Mouse (Mus musculus) hindbrain, embryonic 12.5 days (tissue): Measurements from ENCODE around the gene Copb1. TPM values are rescaled to one million over a fixed set of nuclear protein-coding genes. Genes with fewer than 3 reads are reported as not detected.
A peak's percentile ranks its signal among the peaks of the same experiment; 100 is the strongest.

Experiments used
- ATAC-seq: fragments of 200-750 bp; cut with Nextera tagmentation; 2 replicates; pipeline ENCODE4 v1.8.0; 2017; ENCODE audit warnings: moderate TSS enrichment; ENCODE audit not compliant: low FRiP score
- H3K27ac ChIP-seq: fragments of 300-500 bp; sonication (generic); 2 replicates; pipeline ENCODE4 v1.5.1; 2016; ENCODE audit warnings: mild to moderate bottlenecking
- H3K27me3 ChIP-seq: fragments of 300-500 bp; sonication (generic); 2 replicates; pipeline ENCODE4 v1.6.1; 2016; ENCODE audit warnings: mild to moderate bottlenecking
- H3K36me3 ChIP-seq: fragments of 300-500 bp; sonication (generic); 2 replicates; pipeline ENCODE4 v1.6.1; 2016; ENCODE audit warnings: mild to moderate bottlenecking
- H3K4me1 ChIP-seq: fragments of 300-500 bp; sonication (generic); 2 replicates; pipeline ENCODE4 v1.6.1; 2016
- H3K4me2 ChIP-seq: fragments of 300-500 bp; sonication (generic); replicated peaks from 2 replicates; pipeline ENCODE4 v1.6.1; 2016; ENCODE audit warnings: mild to moderate bottlenecking
- H3K4me3 ChIP-seq: fragments of 300-500 bp; sonication (generic); 2 replicates; pipeline ENCODE4 v1.5.1; 2016; ENCODE audit warnings: mild to moderate bottlenecking
- H3K9ac ChIP-seq: fragments of 300-500 bp; sonication (generic); 2 replicates; pipeline ENCODE4 v1.6.1; 2016; ENCODE audit warnings: mild to moderate bottlenecking, moderate library complexity
- H3K9me3 ChIP-seq: fragments of 300-500 bp; sonication (generic); replicated peaks from 2 replicates; pipeline ENCODE4 v1.6.1; 2016; ENCODE audit warnings: mild to moderate bottlenecking
- WGBS: fragments of 180-500 bp; shearing (Covaris S2); methylation state at CpG from one replicate; pipeline ENCODE4 v1.1.7; 2016; 5-methylcytosine and 5-hydroxymethylcytosine counted together
- polyA plus RNA-seq: library from polyadenylated mRNA; unstranded; fragments of >200 nt; fragmentation: Nextera tagmentation; extraction: Ambion mirVana; gene quantifications from 2 replicates; pipeline ENCODE4 v1.2.1, GENCODE M21; 2016

Gene Copb1
- polyA plus RNA-seq, result 104 and 109 TPM in 2 replicates

DNA sequence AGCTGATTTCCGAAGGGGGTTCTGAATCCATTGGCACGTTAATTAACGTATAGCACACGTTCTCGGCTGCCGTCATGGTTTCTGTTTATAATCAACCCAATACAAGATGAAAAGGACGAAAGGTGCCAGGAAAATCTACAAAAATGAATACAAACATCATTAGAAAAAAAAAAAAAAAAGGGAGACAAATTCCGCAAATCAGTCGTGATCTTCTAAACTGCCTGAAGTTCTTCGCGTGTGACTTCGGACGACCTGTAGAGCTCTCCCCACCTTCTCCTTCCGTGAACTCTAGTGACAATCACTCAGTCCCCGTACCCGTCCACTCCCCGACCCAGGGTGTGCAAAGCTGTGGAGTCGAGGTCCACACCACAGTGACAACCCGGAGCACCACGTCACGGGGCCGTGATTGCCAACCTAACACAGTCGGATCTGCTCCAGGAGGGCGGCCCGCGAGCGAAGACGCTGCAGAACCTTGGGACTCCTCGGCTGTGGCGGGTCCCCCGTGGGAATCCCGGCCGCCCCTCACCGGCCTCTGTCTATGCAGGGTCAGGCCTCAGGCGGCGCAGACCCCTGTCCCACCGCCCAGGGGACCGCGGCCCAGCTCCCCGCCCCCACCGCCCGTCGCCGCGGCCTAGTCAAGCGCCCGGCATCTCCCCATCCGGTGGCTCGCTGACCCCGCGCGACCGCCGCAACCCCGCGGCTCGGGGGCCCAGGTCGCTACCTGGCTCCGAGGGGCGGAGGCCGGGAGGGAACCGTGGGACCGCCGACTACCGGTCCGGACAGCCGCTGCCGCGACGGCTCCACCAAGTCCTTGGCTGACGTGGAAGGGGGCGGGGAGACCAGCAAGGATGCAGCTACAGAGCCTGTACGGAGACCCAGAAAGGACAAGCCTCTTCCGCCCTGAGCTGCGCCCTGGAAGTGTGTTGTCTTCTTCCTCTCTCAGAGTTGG is at the start of gene Copb1:
Copb1 (minus strand) TSS at position 827 of the 949 bp plus-strand sequence.
- peak within 1 kb of the TSS; percentile 98 for H3K9ac ChIP-seq
- ATAC-seq, result peak; percentile 98
- H3K36me3 ChIP-seq, result peaks cover 23% of the 10 kb centered on the region
- peak within 1 kb of the TSS; percentile 98 for H3K4me3 ChIP-seq
- H3K9me3 ChIP-seq, result no peaks in the 10 kb centered on the region
- peak within 1 kb of the TSS; percentile 76 for H3K27ac ChIP-seq
- H3K4me1 ChIP-seq, result no peaks in the 10 kb centered on the region
- H3K27me3 ChIP-seq, result no peaks in the 10 kb centered on the region
- WGBS, result 3% methylated on average over 75 of the region's 75 CpGs
- peak within 1 kb of the TSS; percentile 71 for H3K4me2 ChIP-seq

GRCm38 (mm10) chr7:114301293-114301782 is 46.8 kb upstream of the Copb1 start:
- no peak for ATAC-seq
- Histone ChIP-seq H3K36me3 (no peaks in the 10 kb centered on the region), H3K27me3 (no peaks in the 10 kb centered on the region), H3K9ac (no peak overlapping the region), H3K4me1 (no peaks in the 10 kb centered on the region), H3K27ac (no peak overlapping the region), H3K9me3 (no peaks in the 10 kb centered on the region), H3K4me3 (no peak overlapping the region), H3K4me2 (no peak overlapping the region)
- WGBS, result 80% methylated on average over 4 of the region's 4 CpGs

GRCm38 (mm10) chr7:114300782-114301181 is 46.3 kb upstream of the Copb1 start:
- no peaks in the 10 kb centered on the region for H3K4me1 ChIP-seq
- H3K4me2 ChIP-seq, result no peak overlapping the region
- H3K27ac ChIP-seq, result no peak overlapping the region
- H3K4me3 ChIP-seq, result no peak overlapping the region
- no peaks in the 10 kb centered on the region for H3K27me3 ChIP-seq
- no peaks in the 10 kb centered on the region for H3K9me3 ChIP-seq
- WGBS, result 89% methylated on average over 2 of the region's 2 CpGs
- no peak for ATAC-seq
- H3K36me3 ChIP-seq, result no peaks in the 10 kb centered on the region
- no peak overlapping the region for H3K9ac ChIP-seq

- H3K27me3 ChIP-seq, result no peaks in the 10 kb centered on the region
- no peaks in the 10 kb centered on the region for H3K36me3 ChIP-seq
- H3K4me2 ChIP-seq, result no peak overlapping the region
- no peak overlapping the region for H3K4me3 ChIP-seq
- no peak overlapping the region for H3K27ac ChIP-seq
- H3K4me1 ChIP-seq, result no peaks in the 10 kb centered on the region
- no peak for ATAC-seq
- 61% methylated on average over 4 of the region's 4 CpGs for WGBS
- H3K9ac ChIP-seq, result no peak overlapping the region
- no peaks in the 10 kb centered on the region for H3K9me3 ChIP-seq
Observed at GRCm38 (mm10) chr7:114299247-114299646, 44.7 kb upstream of the Copb1 start.

GRCm38 (mm10) chr7:114294698-114295097 is 40.2 kb upstream of the Copb1 start:
- ATAC-seq, result no peak
- no peak overlapping the region for H3K27ac ChIP-seq
- H3K4me3 ChIP-seq, result no peak overlapping the region
- H3K27me3 ChIP-seq, result no peaks in the 10 kb centered on the region; the same call in 1 of the 2 replicates
- H3K4me2 ChIP-seq, result no peak overlapping the region
- H3K9me3 ChIP-seq, result no peaks in the 10 kb centered on the region
- no peaks in the 10 kb centered on the region for H3K36me3 ChIP-seq
- H3K4me1 ChIP-seq, result peaks cover 10% of the 10 kb centered on the region
- H3K9ac ChIP-seq, result no peak overlapping the region
- 85% methylated on average over 5 of the region's 5 CpGs for WGBS

GRCm38 (mm10) chr7:114293903-114294302 is 39.4 kb upstream of the Copb1 start:
- WGBS, result 80% methylated on average over 5 of the region's 5 CpGs
- Histone ChIP-seq H3K27me3 (no peaks in the 10 kb centered on the region; the same call in 1 of the 2 replicates), H3K36me3 (no peaks in the 10 kb centered on the region), H3K4me3 (no peak overlapping the region), H3K9ac (no peak overlapping the region), H3K9me3 (no peaks in the 10 kb centered on the region), H3K4me1 (peaks cover 10% of the 10 kb centered on the region), H3K4me2 (no peak overlapping the region), H3K27ac (no peak overlapping the region)
- no peak for ATAC-seq

GRCm38 (mm10) chr7:114292501-114292971 is 38.0 kb upstream of the Copb1 start:
- peaks cover 10% of the 10 kb centered on the region for H3K4me1 ChIP-seq
- no peak overlapping the region for H3K4me3 ChIP-seq
- H3K27ac ChIP-seq, result no peak overlapping the region
- ATAC-seq, result no peak
- no peaks in the 10 kb centered on the region for H3K9me3 ChIP-seq
- no peaks in the 10 kb centered on the region for H3K36me3 ChIP-seq
- H3K4me2 ChIP-seq, result peak overlapping the region; percentile 33
- no peaks in the 10 kb centered on the region; the same call in 1 of the 2 replicates for H3K27me3 ChIP-seq
- H3K9ac ChIP-seq, result no peak overlapping the region
- 14% methylated on average over 12 of the region's 12 CpGs for WGBS

GRCm38 (mm10) chr7:114291461-114292335 is 37.2 kb upstream of the Copb1 start:
- 27% methylated on average over 15 of the region's 15 CpGs for WGBS
- Histone ChIP-seq H3K9me3 (no peaks in the 10 kb centered on the region), H3K36me3 (no peaks in the 10 kb centered on the region), H3K4me3 (no peak overlapping the region), H3K9ac (no peak overlapping the region), H3K27me3 (no peaks in the 10 kb centered on the region; the same call in 1 of the 2 replicates), H3K4me2 (no peak overlapping the region), H3K4me1 (peaks cover 10% of the 10 kb centered on the region), H3K27ac (no peak overlapping the region)
- ATAC-seq, result no peak

DNA sequence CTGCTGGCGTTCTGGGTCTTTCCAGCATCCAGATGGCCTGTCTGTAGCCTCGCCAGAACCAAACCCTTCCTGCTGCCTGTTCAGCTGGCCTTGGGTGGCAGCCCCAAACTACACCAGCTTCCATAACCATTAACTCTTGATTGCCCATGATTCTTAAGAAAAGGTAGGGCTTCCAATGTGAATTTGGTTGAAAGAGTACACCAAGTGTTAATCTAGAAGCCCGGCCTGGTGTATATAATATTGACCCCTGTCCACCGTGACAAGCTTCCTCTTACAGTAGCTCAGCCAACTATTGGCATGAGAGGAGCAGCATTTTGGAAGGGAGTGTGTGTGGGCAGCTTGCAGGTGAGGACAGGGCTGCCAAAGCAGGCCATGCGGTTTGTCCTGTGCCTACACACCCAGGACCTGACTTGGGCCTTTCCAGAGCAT is 35.6 kb upstream of the Copb1 start:
- Histone ChIP-seq H3K27ac (no peak overlapping the region), H3K4me1 (peaks cover 10% of the 10 kb centered on the region), H3K9ac (no peak overlapping the region), H3K27me3 (no peaks in the 10 kb centered on the region; the same call in 1 of the 2 replicates), H3K36me3 (no peaks in the 10 kb centered on the region), H3K9me3 (no peaks in the 10 kb centered on the region), H3K4me2 (no peak overlapping the region), H3K4me3 (no peak overlapping the region)
- 59% methylated on average over 5 of the region's 5 CpGs for WGBS
- no peak for ATAC-seq

DNA sequence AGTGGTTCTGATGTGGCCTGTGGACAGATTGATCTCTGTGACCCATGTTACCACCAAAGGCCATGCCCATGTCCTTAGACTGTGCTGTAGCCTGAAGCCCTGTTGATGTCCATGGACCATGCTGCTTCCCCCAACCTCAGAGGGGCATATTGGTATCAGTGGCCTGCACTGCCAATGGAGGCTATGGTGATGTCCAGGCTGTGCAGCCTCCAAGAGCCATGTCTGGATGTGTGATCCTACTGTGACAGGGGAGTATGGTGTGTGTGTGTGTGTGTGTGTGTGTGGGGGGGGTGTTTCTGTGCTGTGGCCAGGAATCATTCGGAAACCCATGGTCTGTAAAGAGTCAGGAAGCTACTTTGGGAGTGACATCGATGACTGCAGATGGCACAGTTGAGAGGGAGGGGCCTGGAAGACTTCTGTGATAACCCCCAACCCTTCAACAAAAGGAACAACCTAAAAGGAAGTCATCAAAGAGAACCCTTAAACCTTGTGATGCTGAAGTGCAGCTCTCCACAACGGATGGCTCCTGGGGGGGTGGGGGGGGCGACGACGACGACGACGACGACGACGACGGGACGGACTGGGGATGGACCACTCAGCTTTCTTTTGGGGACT is 29.9 kb upstream of the Copb1 start:
- Histone ChIP-seq H3K27me3 (no peaks in the 10 kb centered on the region), H3K9ac (no peak overlapping the region), H3K4me2 (no peak overlapping the region), H3K4me1 (no peaks in the 10 kb centered on the region), H3K4me3 (no peak overlapping the region), H3K36me3 (no peaks in the 10 kb centered on the region), H3K9me3 (no peaks in the 10 kb centered on the region), H3K27ac (no peak overlapping the region)
- 90% methylated on average over 14 of the region's 14 CpGs for WGBS
- no peak for ATAC-seq

GRCm38 (mm10) chr7:114283006-114283405 is 28.5 kb upstream of the Copb1 start:
- Histone ChIP-seq H3K27me3 (no peaks in the 10 kb centered on the region), H3K36me3 (no peaks in the 10 kb centered on the region), H3K9ac (no peak overlapping the region), H3K4me2 (no peak overlapping the region), H3K4me1 (no peaks in the 10 kb centered on the region), H3K9me3 (no peaks in the 10 kb centered on the region), H3K27ac (no peak overlapping the region), H3K4me3 (no peak overlapping the region)
- WGBS, result 86% methylated on average over 9 of the region's 9 CpGs
- no peak for ATAC-seq
